Mouse (Mus musculus): ENCODE measurements at regions not wholly inside any gene's neighbourhood (a gene's known extent, or its start where the extent isn't known, plus 50 kb on each side); places are given as distances from the start of the nearest gene placed in this dataset.

DNA sequence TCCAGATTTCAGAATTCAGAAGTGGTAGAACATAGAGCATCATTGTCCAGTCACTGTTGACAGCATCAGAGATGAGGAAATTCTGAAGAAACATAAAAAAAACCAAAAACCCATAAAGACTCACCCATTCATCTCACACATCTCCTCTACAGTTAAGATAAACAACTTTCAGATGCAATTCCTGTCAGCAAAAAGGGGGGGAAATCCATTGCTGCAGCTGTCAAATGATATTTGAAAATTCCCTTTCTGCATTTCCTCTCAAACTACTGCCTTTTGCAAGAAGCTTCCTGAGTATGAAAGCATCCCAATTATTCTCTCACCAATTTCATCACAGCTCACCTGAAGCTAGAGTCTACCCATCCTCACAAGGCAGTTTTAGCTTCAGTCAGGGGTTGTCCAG is 177.1 kb upstream of the Serpine2 start:
- Histone ChIP-seq H3K9ac (ENCODE audit: low read depth, low read length) (no peak overlapping the region), H3K4me1 (ENCODE audit: control insufficient read depth, insufficient read depth, low read length) (peaks cover 6% of the 10 kb centered on the region), H3K9me3 (replicated peaks; ENCODE audit: control insufficient read depth, low read length, poor library complexity, severe bottlenecking) (no peaks in the 10 kb centered on the region), H3K4me3 (ENCODE audit: low read depth, low read length) (no peak overlapping the region), H3K4me2 (ENCODE audit: low read length) (no peak overlapping the region), H3K27ac (ENCODE audit: low read length) (no peak overlapping the region), H3K36me3 (ENCODE audit: control insufficient read depth, insufficient read depth, low read length) (no peaks in the 10 kb centered on the region), H3K27me3 (ENCODE audit: control insufficient read depth, insufficient read depth, low read depth, low read length) (no peaks in the 10 kb centered on the region)
- no peak for ATAC-seq

DNA sequence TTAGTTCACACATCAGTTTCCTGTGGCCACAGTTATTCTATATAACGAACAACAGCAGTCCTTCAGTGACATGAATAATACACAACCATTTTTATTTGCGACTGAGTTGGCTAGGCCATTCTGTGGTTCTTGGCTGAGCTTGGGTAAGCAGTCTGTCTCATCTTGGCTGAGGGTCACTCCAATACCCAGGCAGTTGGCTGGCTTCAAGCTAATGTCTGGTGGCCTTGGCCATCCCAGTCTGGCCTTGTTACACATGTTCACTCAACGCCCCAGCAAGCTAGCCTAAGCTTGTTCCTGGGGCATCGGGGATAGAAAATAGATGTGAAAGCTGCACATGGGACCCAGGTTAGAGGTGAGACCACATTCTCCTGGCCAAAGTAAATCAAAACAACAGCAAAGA is 175.5 kb upstream of the Serpine2 start:
- H3K4me3 ChIP-seq (ENCODE audit: low read depth, low read length), result no peak overlapping the region
- no peak for ATAC-seq
- H3K27ac ChIP-seq (ENCODE audit: low read length), result no peak overlapping the region
- no peak overlapping the region for H3K4me2 ChIP-seq (ENCODE audit: low read length)
- no peaks in the 10 kb centered on the region for H3K36me3 ChIP-seq (ENCODE audit: control insufficient read depth, insufficient read depth, low read length)
- no peak overlapping the region for H3K9ac ChIP-seq (ENCODE audit: low read depth, low read length)
- peaks cover 10% of the 10 kb centered on the region for H3K4me1 ChIP-seq (ENCODE audit: control insufficient read depth, insufficient read depth, low read length)
- no peaks in the 10 kb centered on the region for H3K27me3 ChIP-seq (ENCODE audit: control insufficient read depth, insufficient read depth, low read depth, low read length)
- H3K9me3 ChIP-seq (replicated peaks; ENCODE audit: control insufficient read depth, low read length, poor library complexity, severe bottlenecking), result no peaks in the 10 kb centered on the region
- WGBS, result 96% methylated on average over 4 of the region's 4 CpGs

DNA sequence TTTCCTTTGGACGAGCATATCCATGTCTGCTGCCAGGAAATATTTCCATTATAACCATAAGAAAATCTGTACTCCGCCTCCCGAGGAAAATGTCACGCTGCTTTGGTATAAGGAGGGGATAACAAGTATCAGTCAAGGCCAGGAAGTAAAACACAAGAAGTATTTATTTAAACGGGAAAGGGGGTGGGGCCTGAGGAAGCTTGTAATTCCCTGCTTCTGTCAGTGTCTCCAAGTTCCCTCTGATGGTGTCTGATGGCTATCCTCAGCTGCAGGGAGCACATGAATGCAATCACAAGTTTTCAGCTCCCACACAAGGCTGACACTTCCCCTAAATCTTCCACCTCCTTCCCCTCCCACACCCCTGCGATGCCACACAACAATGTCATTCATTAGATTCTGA is 172.5 kb upstream of the Serpine2 start:
- Histone ChIP-seq H3K36me3 (ENCODE audit: control insufficient read depth, insufficient read depth, low read length) (no peaks in the 10 kb centered on the region), H3K27me3 (ENCODE audit: control insufficient read depth, insufficient read depth, low read depth, low read length) (no peaks in the 10 kb centered on the region), H3K4me3 (ENCODE audit: low read depth, low read length) (no peak overlapping the region), H3K27ac (ENCODE audit: low read length) (peak overlapping the region; percentile 58; the same call in 1 of the 2 replicates), H3K4me2 (ENCODE audit: low read length) (no peak overlapping the region), H3K9ac (ENCODE audit: low read depth, low read length) (0 out of 2 replicates have a peak overlapping the region, but pooled peaks have one; percentile 10), H3K9me3 (replicated peaks; ENCODE audit: control insufficient read depth, low read length, poor library complexity, severe bottlenecking) (no peaks in the 10 kb centered on the region), H3K4me1 (ENCODE audit: control insufficient read depth, insufficient read depth, low read length) (peaks cover 10% of the 10 kb centered on the region)
- 0 out of 2 replicates have a peak, but pooled peaks have one; percentile 11 for ATAC-seq
- 42% methylated on average over 6 of the region's 6 CpGs for WGBS

- no peak for ATAC-seq
- H3K9ac ChIP-seq (ENCODE audit: low read depth, low read length), result no peak overlapping the region
- no peaks in the 10 kb centered on the region for H3K9me3 ChIP-seq (replicated peaks; ENCODE audit: control insufficient read depth, low read length, poor library complexity, severe bottlenecking)
- WGBS, result 12% methylated on average over 2 of the region's 2 CpGs
- H3K36me3 ChIP-seq (ENCODE audit: control insufficient read depth, insufficient read depth, low read length), result no peaks in the 10 kb centered on the region
- H3K4me3 ChIP-seq (ENCODE audit: low read depth, low read length), result no peak overlapping the region
- H3K4me2 ChIP-seq (ENCODE audit: low read length), result no peak overlapping the region
- H3K27ac ChIP-seq (ENCODE audit: low read length), result peak overlapping the region; percentile 58; the same call in 1 of the 2 replicates
- H3K4me1 ChIP-seq (ENCODE audit: control insufficient read depth, insufficient read depth, low read length), result peaks cover 10% of the 10 kb centered on the region
- H3K27me3 ChIP-seq (ENCODE audit: control insufficient read depth, insufficient read depth, low read depth, low read length), result no peaks in the 10 kb centered on the region
Observed at GRCm38 (mm10) chr1:80033121-80033520, 172.1 kb upstream of the Serpine2 start.

DNA sequence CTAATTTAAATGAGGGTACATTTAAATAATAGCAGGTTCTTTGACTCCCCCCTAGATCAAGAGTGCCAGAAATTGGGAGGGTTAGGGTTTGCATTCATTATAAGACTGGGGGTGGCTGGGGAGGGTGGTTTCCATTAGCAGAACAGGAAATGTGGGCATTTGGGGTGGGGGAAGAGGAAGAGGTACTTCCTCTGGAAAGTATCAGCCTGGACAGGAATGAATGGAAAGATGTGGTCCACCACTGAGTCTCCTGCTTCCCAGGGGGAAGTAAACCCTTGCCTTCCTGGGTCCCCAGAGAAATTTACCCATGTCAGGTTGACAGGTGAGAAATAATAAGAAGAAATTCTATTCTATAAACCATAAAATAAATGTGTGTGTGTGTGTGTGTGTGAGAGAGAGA is 171.5 kb upstream of the Serpine2 start:
- peaks cover 10% of the 10 kb centered on the region for H3K4me1 ChIP-seq (ENCODE audit: control insufficient read depth, insufficient read depth, low read length)

GRCm38 (mm10) chr1:80030635-80031034 is 169.7 kb upstream of the Serpine2 start:
- H3K9me3 ChIP-seq (replicated peaks; ENCODE audit: control insufficient read depth, low read length, poor library complexity, severe bottlenecking), result no peaks in the 10 kb centered on the region
- no peak overlapping the region for H3K27ac ChIP-seq (ENCODE audit: low read length)
- 91% methylated on average over 1 of the region's 1 CpGs for WGBS
- no peak for ATAC-seq
- H3K9ac ChIP-seq (ENCODE audit: low read depth, low read length), result no peak overlapping the region
- H3K4me2 ChIP-seq (ENCODE audit: low read length), result no peak overlapping the region
- H3K4me1 ChIP-seq (ENCODE audit: control insufficient read depth, insufficient read depth, low read length), result peaks cover 10% of the 10 kb centered on the region
- H3K4me3 ChIP-seq (ENCODE audit: low read depth, low read length), result no peak overlapping the region
- H3K36me3 ChIP-seq (ENCODE audit: control insufficient read depth, insufficient read depth, low read length), result no peaks in the 10 kb centered on the region
- no peaks in the 10 kb centered on the region for H3K27me3 ChIP-seq (ENCODE audit: control insufficient read depth, insufficient read depth, low read depth, low read length)

More for the DNA sequence above, 171.5 kb upstream of the Serpine2 start:
- no peak for ATAC-seq
- no peak overlapping the region for H3K4me3 ChIP-seq (ENCODE audit: low read depth, low read length)
- no peaks in the 10 kb centered on the region for H3K27me3 ChIP-seq (ENCODE audit: control insufficient read depth, insufficient read depth, low read depth, low read length)
- no peak overlapping the region for H3K9ac ChIP-seq (ENCODE audit: low read depth, low read length)
- no peaks in the 10 kb centered on the region for H3K9me3 ChIP-seq (replicated peaks; ENCODE audit: control insufficient read depth, low read length, poor library complexity, severe bottlenecking)
- H3K4me2 ChIP-seq (ENCODE audit: low read length), result no peak overlapping the region
- H3K27ac ChIP-seq (ENCODE audit: low read length), result no peak overlapping the region
- no peaks in the 10 kb centered on the region for H3K36me3 ChIP-seq (ENCODE audit: control insufficient read depth, insufficient read depth, low read length)

- Histone ChIP-seq H3K4me1 (ENCODE audit: control insufficient read depth, insufficient read depth, low read length) (peaks cover 10% of the 10 kb centered on the region), H3K4me3 (ENCODE audit: low read depth, low read length) (no peak overlapping the region), H3K9ac (ENCODE audit: low read depth, low read length) (no peak overlapping the region), H3K27me3 (ENCODE audit: control insufficient read depth, insufficient read depth, low read depth, low read length) (no peaks in the 10 kb centered on the region), H3K4me2 (ENCODE audit: low read length) (no peak overlapping the region), H3K27ac (ENCODE audit: low read length) (no peak overlapping the region), H3K36me3 (ENCODE audit: control insufficient read depth, insufficient read depth, low read length) (no peaks in the 10 kb centered on the region), H3K9me3 (replicated peaks; ENCODE audit: control insufficient read depth, low read length, poor library complexity, severe bottlenecking) (no peaks in the 10 kb centered on the region)
- ATAC-seq, result peak; percentile 36; the same call in 1 of the 2 replicates
- 83% methylated on average over 3 of the region's 3 CpGs for WGBS
Observed at GRCm38 (mm10) chr1:80030224-80030623, 169.2 kb upstream of the Serpine2 start.

DNA sequence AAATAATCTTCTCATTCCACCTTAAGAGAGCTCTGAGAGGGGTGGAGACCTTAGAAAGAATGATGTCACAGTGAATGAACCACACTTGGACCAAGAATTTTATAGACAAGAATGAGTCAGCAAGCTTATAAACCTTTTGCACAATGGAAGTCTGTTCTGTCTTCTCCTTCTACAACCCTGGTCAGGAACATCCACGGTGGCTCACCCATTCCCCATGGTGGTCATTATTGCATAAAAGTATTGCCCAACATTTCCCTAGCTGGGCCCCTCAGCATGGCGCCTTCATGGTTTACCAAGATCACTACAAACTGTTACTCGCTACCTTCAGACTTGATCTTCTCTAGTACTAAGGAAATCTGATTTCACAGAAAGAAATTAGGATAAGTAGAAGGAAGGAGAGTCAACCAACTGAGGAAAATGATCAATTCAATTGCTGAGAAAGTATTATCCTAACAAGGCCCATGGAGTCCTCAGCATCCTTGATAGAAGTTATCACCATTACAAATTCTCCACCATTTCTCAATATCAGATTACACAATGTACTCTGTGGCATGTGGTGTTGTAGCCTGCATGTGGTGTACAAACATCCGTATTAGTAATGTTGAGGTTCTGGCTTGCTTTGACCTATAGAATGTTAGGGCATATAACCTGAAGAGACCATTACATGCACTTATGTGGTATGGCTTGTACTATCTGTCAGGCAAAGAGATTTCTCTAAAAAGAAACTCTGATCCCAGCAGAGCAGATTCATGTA is 165.1 kb upstream of the Serpine2 start:
- no peak overlapping the region for H3K4me2 ChIP-seq (ENCODE audit: low read length)
- no peak for ATAC-seq
- H3K36me3 ChIP-seq (ENCODE audit: control insufficient read depth, insufficient read depth, low read length), result no peaks in the 10 kb centered on the region
- no peaks in the 10 kb centered on the region for H3K27me3 ChIP-seq (ENCODE audit: control insufficient read depth, insufficient read depth, low read depth, low read length)
- no peak overlapping the region for H3K4me3 ChIP-seq (ENCODE audit: low read depth, low read length)
- no peak overlapping the region for H3K9ac ChIP-seq (ENCODE audit: low read depth, low read length)
- no peak overlapping the region for H3K27ac ChIP-seq (ENCODE audit: low read length)
- peaks cover 3% of the 10 kb centered on the region; the same call in 1 of the 2 replicates for H3K4me1 ChIP-seq (ENCODE audit: control insufficient read depth, insufficient read depth, low read length)
- 93% methylated on average over 4 of the region's 4 CpGs for WGBS
- no peaks in the 10 kb centered on the region for H3K9me3 ChIP-seq (replicated peaks; ENCODE audit: control insufficient read depth, low read length, poor library complexity, severe bottlenecking)

- Histone ChIP-seq H3K36me3 (ENCODE audit: control insufficient read depth, insufficient read depth, low read length) (no peaks in the 10 kb centered on the region), H3K9me3 (replicated peaks; ENCODE audit: control insufficient read depth, low read length, poor library complexity, severe bottlenecking) (no peaks in the 10 kb centered on the region), H3K27ac (ENCODE audit: low read length) (no peak overlapping the region), H3K4me1 (ENCODE audit: control insufficient read depth, insufficient read depth, low read length) (peaks cover 3% of the 10 kb centered on the region; the same call in 1 of the 2 replicates), H3K4me2 (ENCODE audit: low read length) (no peak overlapping the region), H3K27me3 (ENCODE audit: control insufficient read depth, insufficient read depth, low read depth, low read length) (no peaks in the 10 kb centered on the region), H3K4me3 (ENCODE audit: low read depth, low read length) (no peak overlapping the region), H3K9ac (ENCODE audit: low read depth, low read length) (no peak overlapping the region)
- WGBS, result 66% methylated on average over 6 of the region's 6 CpGs
- ATAC-seq, result no peak
Observed at GRCm38 (mm10) chr1:80023518-80024095, 162.6 kb upstream of the Serpine2 start.

Data from midbrain, embryonic 16.5 days (tissue).